Mouse (Mus musculus): Measurements from ENCODE around the gene Ccdc47.
A peak's percentile ranks its signal among the peaks of the same experiment; 100 is the strongest.

The Ccdc47 gene

GRCm38 (mm10) chr11:106198277-106198676, 17.9 kb downstream of the Ccdc47 start:
- no peak for DNase-seq (ENCODE audit: inconsistent ontology term)

GRCm38 (mm10) chr11:106195341-106195740, 20.8 kb downstream of the Ccdc47 start:
- DNase-seq (ENCODE audit: inconsistent ontology term): peak; percentile 42

GRCm38 (mm10) chr11:106194891-106195290, 21.3 kb downstream of the Ccdc47 start:
- DNase-seq (ENCODE audit: inconsistent ontology term): no peak

- DNase-seq (ENCODE audit: inconsistent ontology term): no peak
Observed at GRCm38 (mm10) chr11:106194155-106194541, 22.0 kb downstream of the Ccdc47 start.

GRCm38 (mm10) chr11:106193371-106194154, 22.6 kb downstream of the Ccdc47 start:
- peak; percentile 99 for DNase-seq (ENCODE audit: inconsistent ontology term)

GRCm38 (mm10) chr11:106192657-106193370, 23.3 kb downstream of the Ccdc47 start:
- DNase-seq (ENCODE audit: inconsistent ontology term): no peak

- DNase-seq (ENCODE audit: inconsistent ontology term): no peak
Observed at GRCm38 (mm10) chr11:106192241-106192640, 23.9 kb downstream of the Ccdc47 start.

GRCm38 (mm10) chr11:106191716-106192115, 24.4 kb downstream of the Ccdc47 start:
- DNase-seq (ENCODE audit: inconsistent ontology term): no peak

GRCm38 (mm10) chr11:106187326-106187725, 28.8 kb downstream of the Ccdc47 start:
- no peak for DNase-seq (ENCODE audit: inconsistent ontology term)

GRCm38 (mm10) chr11:106180449-106180801, 35.7 kb downstream of the Ccdc47 start:
- DNase-seq (ENCODE audit: inconsistent ontology term): no peak

GRCm38 (mm10) chr11:106179711-106180448, 36.3 kb downstream of the Ccdc47 start:
- DNase-seq (ENCODE audit: inconsistent ontology term): peak; percentile 27

GRCm38 (mm10) chr11:106178036-106178782, 37.9 kb downstream of the Ccdc47 start:
- no peak for DNase-seq (ENCODE audit: inconsistent ontology term)

GRCm38 (mm10) chr11:106176372-106176771, 39.8 kb downstream of the Ccdc47 start:
- DNase-seq (ENCODE audit: inconsistent ontology term): no peak

- DNase-seq (ENCODE audit: inconsistent ontology term): peak; percentile 41
Observed at GRCm38 (mm10) chr11:106175081-106175480, 41.1 kb downstream of the Ccdc47 start.

GRCm38 (mm10) chr11:106174372-106174771, 41.8 kb downstream of the Ccdc47 start:
- DNase-seq (ENCODE audit: inconsistent ontology term): peak; percentile 45

GRCm38 (mm10) chr11:106173228-106173627, 42.9 kb downstream of the Ccdc47 start:
- no peak for DNase-seq (ENCODE audit: inconsistent ontology term)

GRCm38 (mm10) chr11:106170807-106171206, 45.3 kb downstream of the Ccdc47 start:
- no peak for DNase-seq (ENCODE audit: inconsistent ontology term)

GRCm38 (mm10) chr11:106167435-106167834, 48.7 kb downstream of the Ccdc47 start:
- no peak for DNase-seq (ENCODE audit: inconsistent ontology term)

- no peak for DNase-seq (ENCODE audit: inconsistent ontology term)
Observed at GRCm38 (mm10) chr11:106164601-106165180, 51.5 kb downstream of the Ccdc47 start.

- no peak for DNase-seq (ENCODE audit: inconsistent ontology term)
Observed at GRCm38 (mm10) chr11:106163546-106163945, 52.6 kb downstream of the Ccdc47 start.

- DNase-seq (ENCODE audit: inconsistent ontology term): no peak
Observed at GRCm38 (mm10) chr11:106162237-106162636, 53.9 kb downstream of the Ccdc47 start.
